Mouse (Mus musculus) neural tube, embryonic 12.5 days (tissue): ENCODE measurements at regions not wholly inside any gene's neighbourhood (a gene's known extent, or its start where the extent isn't known, plus 50 kb on each side); places are given as distances from the start of the nearest gene placed in this dataset.
A peak's percentile ranks its signal among the peaks of the same experiment; 100 is the strongest.

Experiments
- ATAC-seq: fragments of 200-750 bp; cut with Nextera tagmentation; 2 replicates; pipeline ENCODE4 v1.8.0; 2017; ENCODE audit warnings: low read depth, mild to moderate bottlenecking, moderate TSS enrichment, moderate library complexity; ENCODE audit not compliant: low FRiP score
- H3K27ac ChIP-seq: fragments of 300-500 bp; sonication (generic); 2 replicates; pipeline ENCODE4 v1.5.1; 2016
- H3K27me3 ChIP-seq: fragments of 300-500 bp; sonication (generic); replicated peaks from 2 replicates; pipeline ENCODE4 v1.6.1; 2016; ENCODE audit warnings: mild to moderate bottlenecking
- H3K36me3 ChIP-seq: fragments of 300-500 bp; sonication (generic); 2 replicates; pipeline ENCODE4 v1.6.1; 2016; ENCODE audit warnings: mild to moderate bottlenecking
- H3K4me1 ChIP-seq: fragments of 300-500 bp; sonication (generic); 2 replicates; pipeline ENCODE4 v1.6.1; 2016
- H3K4me2 ChIP-seq: fragments of 300-500 bp; sonication (generic); replicated peaks from 2 replicates; pipeline ENCODE4 v1.6.1; 2016; ENCODE audit warnings: mild to moderate bottlenecking
- H3K4me3 ChIP-seq: fragments of 300-500 bp; sonication (generic); 2 replicates; pipeline ENCODE4 v1.5.1; 2016
- H3K9ac ChIP-seq: fragments of 300-500 bp; sonication (generic); 2 replicates; pipeline ENCODE4 v1.6.1; 2016; ENCODE audit warnings: mild to moderate bottlenecking
- H3K9me3 ChIP-seq: fragments of 300-500 bp; sonication (generic); 2 replicates; pipeline ENCODE4 v1.6.1; 2016; ENCODE audit warnings: mild to moderate bottlenecking
- WGBS: fragments of 180-500 bp; shearing (Covaris S2); methylation state at CpG from one replicate; pipeline ENCODE4 v1.1.7; 2016; 5-methylcytosine and 5-hydroxymethylcytosine counted together

DNA sequence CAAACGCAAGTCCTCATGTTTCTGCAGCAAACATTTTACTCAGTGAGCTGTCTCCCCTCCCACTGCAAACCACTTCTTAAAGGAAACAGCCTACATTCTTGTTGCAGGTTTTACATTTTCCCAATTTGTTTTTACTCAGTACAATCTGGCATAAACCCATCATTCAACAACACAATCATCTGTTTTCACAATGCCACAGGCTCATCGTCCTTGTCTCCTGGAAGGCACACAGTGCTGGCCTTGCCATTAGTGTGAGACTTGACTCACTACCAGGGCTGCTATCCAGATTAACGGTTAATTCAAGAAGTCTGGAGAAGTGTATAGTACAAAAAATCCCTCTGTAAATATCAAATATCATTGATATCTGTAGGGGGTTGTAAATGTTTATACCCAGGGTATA lies 2006.3 kb upstream of the 5930422O12Rik start:
- WGBS = 76% methylated on average over 3 of the region's 3 CpGs
- Histone ChIP-seq H3K27me3 (no peaks in the 10 kb centered on the region), H3K4me1 (no peaks in the 10 kb centered on the region), H3K36me3 (no peaks in the 10 kb centered on the region), H3K9ac (no peak overlapping the region), H3K27ac (no peak overlapping the region), H3K9me3 (no peaks in the 10 kb centered on the region), H3K4me2 (no peak overlapping the region), H3K4me3 (no peak overlapping the region)
- ATAC-seq = no peak

DNA sequence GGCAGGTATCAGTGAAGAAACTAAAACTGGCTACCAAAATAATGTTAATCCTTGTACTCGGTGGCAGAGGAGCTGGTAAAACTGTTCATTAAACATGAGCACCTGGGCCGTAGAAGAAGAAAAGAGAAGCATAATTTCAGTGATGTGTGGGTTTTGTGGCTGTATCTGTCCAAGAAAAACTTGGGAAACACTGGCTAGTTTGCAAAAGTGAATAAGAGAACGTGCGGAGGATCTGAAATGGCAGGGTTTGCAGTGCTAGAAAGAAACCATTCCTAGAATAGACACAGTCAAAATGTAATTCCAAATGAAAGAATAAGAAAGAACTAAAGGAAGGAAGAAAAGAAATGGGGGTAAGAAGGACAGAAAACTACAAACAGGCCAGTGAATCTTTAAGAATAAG lies 2000.8 kb upstream of the 5930422O12Rik start:
- Histone ChIP-seq H3K27me3 (no peaks in the 10 kb centered on the region), H3K4me1 (no peaks in the 10 kb centered on the region), H3K4me2 (no peak overlapping the region), H3K9ac (no peak overlapping the region), H3K27ac (no peak overlapping the region), H3K36me3 (no peaks in the 10 kb centered on the region), H3K9me3 (no peaks in the 10 kb centered on the region), H3K4me3 (no peak overlapping the region)
- ATAC-seq = no peak
- 95% methylated on average over 4 of the region's 4 CpGs for WGBS

DNA sequence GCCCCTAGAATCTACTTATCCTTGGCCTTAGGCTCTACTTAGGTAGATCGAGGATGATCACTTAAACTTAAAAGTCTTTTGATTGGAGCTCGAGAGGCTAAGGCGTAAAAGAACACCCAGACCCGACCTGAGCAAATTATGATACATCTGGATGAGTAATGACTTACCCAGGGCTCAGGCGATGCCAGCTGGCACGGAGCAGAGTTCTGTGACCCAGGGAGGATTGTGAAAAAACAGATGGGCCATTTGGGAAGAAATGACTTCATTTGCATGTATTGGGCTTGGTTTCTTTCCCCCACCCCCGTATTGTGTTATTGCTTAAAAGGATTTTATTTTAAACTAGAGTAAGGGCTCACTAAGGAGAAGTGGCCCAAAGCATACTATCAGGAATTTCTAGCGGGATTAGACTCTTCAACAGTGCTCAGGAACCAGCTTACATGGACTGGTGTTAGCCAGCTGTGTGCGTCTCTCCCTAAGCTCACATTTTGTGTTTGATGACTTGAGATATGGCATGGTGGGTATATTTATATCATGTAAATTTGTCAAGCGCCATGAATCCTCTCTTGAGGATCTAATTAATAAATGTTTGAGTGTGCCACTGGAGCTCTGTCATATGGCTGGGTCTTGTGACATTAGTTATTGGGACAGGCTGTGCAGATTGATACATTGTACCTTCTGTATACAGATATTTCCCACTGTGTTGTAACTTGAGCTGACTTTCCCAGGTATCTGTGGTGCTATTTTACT lies 1991.9 kb upstream of the 5930422O12Rik start:
- H3K9me3 ChIP-seq = no peaks in the 10 kb centered on the region
- no peak overlapping the region for H3K27ac ChIP-seq
- no peaks in the 10 kb centered on the region for H3K4me1 ChIP-seq
- ATAC-seq = 0 out of 2 replicates have a peak, but pooled peaks have one; percentile 33
- no peak overlapping the region for H3K4me2 ChIP-seq
- H3K27me3 ChIP-seq = no peaks in the 10 kb centered on the region
- H3K9ac ChIP-seq = no peak overlapping the region
- H3K4me3 ChIP-seq = no peak overlapping the region
- H3K36me3 ChIP-seq = no peaks in the 10 kb centered on the region
- WGBS = 75% methylated on average over 10 of the region's 10 CpGs

DNA sequence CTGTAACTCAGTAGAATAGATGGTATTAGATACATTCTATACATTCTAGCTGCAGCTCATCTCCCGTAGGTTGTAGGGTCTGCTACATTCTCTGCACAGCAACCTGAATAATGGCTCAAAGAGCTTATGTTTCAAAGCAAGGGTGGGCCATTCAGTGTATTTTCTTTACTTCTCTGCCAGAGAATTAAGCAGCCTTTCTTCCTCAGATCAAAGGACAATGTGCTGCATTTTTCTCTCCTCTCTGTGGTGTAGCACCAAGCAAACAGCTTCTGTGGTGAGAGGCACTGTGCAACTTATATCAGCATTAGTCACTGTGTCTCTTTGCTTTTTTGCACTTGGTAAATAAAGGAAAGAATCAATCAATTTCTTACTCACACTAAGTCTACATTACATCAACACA lies 1983.7 kb upstream of the 5930422O12Rik start:
- no peaks in the 10 kb centered on the region for H3K9me3 ChIP-seq
- H3K4me3 ChIP-seq = no peak overlapping the region
- 9% methylated on average over 1 of the region's 1 CpGs for WGBS
- H3K4me2 ChIP-seq = no peak overlapping the region
- no peaks in the 10 kb centered on the region for H3K27me3 ChIP-seq
- ATAC-seq = no peak
- H3K4me1 ChIP-seq = no peaks in the 10 kb centered on the region
- no peaks in the 10 kb centered on the region for H3K36me3 ChIP-seq
- H3K9ac ChIP-seq = no peak overlapping the region
- no peak overlapping the region for H3K27ac ChIP-seq

GRCm38 (mm10) chr8:31447984-31448383 lies 1980.5 kb upstream of the 5930422O12Rik start:
- no peaks in the 10 kb centered on the region for H3K9me3 ChIP-seq
- WGBS = 83% methylated on average over 2 of the region's 2 CpGs
- H3K9ac ChIP-seq = no peak overlapping the region
- H3K27ac ChIP-seq = no peak overlapping the region
- no peaks in the 10 kb centered on the region for H3K36me3 ChIP-seq
- H3K4me1 ChIP-seq = no peaks in the 10 kb centered on the region
- no peaks in the 10 kb centered on the region for H3K27me3 ChIP-seq
- H3K4me3 ChIP-seq = no peak overlapping the region
- ATAC-seq = no peak
- H3K4me2 ChIP-seq = no peak overlapping the region

DNA sequence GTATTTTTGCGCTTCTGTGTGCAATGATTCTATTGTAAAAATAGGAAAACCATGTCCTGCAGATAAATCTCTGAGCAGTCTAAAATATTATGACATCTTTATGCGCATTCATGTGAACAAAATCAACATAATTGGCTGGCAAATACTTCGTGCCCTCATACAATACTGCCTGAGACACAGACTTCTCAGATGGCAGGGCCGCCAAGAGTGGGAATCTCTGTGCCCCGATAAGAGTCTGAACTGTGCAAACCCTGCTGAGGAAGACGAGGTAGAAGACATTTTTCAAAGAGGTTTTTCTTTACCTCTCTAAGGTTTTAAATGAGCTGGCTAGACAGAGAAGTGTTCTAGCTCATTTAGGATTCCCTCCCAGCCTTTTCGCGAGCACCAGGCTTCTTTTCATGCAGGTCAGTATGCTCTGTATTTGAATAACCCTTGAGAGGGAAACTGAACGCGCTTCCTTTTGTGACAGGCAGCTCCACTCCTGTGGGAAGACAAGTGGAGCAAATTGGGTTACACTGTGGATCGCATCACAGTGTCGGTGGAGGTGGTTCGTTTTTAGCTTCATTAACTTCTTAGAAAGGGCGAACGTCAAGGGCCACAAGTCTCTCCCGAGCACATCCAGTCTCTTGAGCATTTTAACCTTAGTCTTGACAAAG lies 1973.6 kb upstream of the 5930422O12Rik start:
- Histone ChIP-seq H3K27ac (no peak overlapping the region), H3K9me3 (no peaks in the 10 kb centered on the region), H3K4me1 (0 out of 2 replicates have a peak, but pooled peaks cover 3% of the 10 kb centered on the region), H3K4me2 (no peak overlapping the region; the same call in 1 of the 2 replicates), H3K9ac (no peak overlapping the region), H3K4me3 (no peak overlapping the region), H3K27me3 (no peaks in the 10 kb centered on the region), H3K36me3 (no peaks in the 10 kb centered on the region)
- ATAC-seq = no peak
- 46% methylated on average over 16 of the region's 16 CpGs for WGBS

DNA sequence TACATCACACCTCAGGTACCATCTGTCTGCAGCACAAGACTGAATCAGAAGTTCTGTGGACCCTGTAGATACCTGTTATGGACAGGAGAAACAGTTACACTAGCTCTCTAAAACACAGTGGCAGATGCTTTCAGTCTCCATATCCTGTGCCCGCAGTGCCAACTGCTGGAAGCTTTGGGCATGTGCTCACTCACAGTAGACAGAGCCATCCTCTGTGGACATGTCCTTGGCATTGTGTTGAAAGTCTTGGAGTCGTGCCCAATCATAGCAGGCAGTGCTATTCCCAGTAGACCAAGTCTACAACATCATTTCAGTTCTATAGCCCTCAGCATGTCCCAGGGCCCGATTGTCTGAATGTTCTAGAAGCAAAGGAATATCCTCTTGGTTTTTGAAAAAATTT lies 1968.2 kb upstream of the 5930422O12Rik start:
- H3K4me1 ChIP-seq = no peaks in the 10 kb centered on the region
- no peak overlapping the region for H3K9ac ChIP-seq
- no peaks in the 10 kb centered on the region for H3K9me3 ChIP-seq
- no peaks in the 10 kb centered on the region for H3K27me3 ChIP-seq
- 87% methylated on average over 3 of the region's 3 CpGs for WGBS
- no peak overlapping the region for H3K4me2 ChIP-seq
- no peak overlapping the region for H3K27ac ChIP-seq
- H3K4me3 ChIP-seq = no peak overlapping the region
- no peak for ATAC-seq
- no peaks in the 10 kb centered on the region for H3K36me3 ChIP-seq
